Mouse (Mus musculus): ENCODE measurements around the gene Ak2.

DNA sequence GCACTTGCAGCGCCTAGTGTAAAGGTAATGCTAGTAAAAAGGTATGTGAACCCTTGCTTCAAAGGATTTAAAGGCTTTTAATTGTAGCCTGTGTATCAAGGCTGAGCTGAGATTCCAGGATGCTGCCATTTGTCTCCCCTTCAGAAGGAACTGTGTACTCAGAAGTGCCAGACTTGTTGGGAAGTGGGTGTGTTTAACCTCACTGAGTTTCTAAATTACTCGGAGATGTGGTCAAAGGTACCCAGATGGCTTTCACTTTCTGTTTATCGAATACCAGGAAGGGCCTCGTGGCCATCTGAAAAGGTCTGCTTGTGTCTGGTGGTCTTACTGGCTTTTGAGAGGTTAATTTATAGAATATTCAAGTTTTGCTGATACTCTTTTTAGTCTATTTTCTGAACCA lies 68.2 kb downstream of the Ak2 start:
- TF ChIP-seq TAL1 (IDR thresholded peaks at IDR 0.05; ENCODE audit: low read length) (no peak), GATA1 (IDR thresholded peaks at IDR 0.05; ENCODE audit: low read length) (no peak)
